ENCODE assay signal across 12 mouse cellular contexts in the genomic region with DNA sequence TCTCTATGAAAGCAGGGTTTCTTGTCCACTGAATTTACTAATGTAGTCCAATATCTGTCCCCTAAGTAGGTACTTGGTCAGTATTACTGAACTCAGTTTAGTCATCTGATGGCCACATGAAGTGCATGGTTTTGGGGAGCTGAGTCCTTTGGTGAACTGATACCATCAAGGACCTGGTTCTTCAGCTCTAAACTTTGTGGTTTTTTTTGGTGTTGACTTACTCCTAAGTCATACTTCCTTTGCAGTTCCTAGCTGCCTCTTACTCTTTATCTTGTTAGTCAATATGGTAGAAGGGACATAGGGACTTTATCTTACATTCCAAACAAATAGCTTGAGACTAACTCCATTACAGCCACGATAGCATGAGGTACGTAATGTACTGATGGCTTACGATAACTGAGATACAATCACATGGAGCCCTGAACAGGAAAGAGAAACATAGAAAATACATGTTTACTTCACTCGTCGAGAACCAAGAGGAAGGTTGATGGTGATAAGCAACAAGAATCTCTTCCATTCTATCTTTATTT.
"Had no signal": no experiment of that assay in that cellular context is flagged by ENCODE, and none has a peak within 500 bp of the region (broad histone marks: within the 10 kb centered on the region; RNA-seq: fewer than 3 reads in every experiment).

No protein-coding gene starts in this region.

- H3K9me3 ChIP-seq: intestine, embryonic 15.5 days; limb, embryonic 15.5 days; megakaryocyte, embryonic 14.5 days; midbrain, embryonic 12.5 days had no signal

- H3K4me2 ChIP-seq: intestine, embryonic 15.5 days; limb, embryonic 15.5 days; midbrain, embryonic 12.5 days had no signal

- H3K27ac ChIP-seq: intestine, embryonic 15.5 days; layer of hippocampus, adult 2 months; limb, embryonic 15.5 days; midbrain, embryonic 12.5 days had no signal

- H3K4me3 ChIP-seq: intestine, embryonic 15.5 days; layer of hippocampus, adult 2 months; limb, embryonic 15.5 days; midbrain, embryonic 12.5 days had no signal

- H3K36me3 ChIP-seq: intestine, embryonic 15.5 days; limb, embryonic 15.5 days; midbrain, embryonic 12.5 days had no signal

- DNase-seq: kidney, adult 18-20 months; kidney, postnatal 10 days; kidney, postnatal 4 days; lung, adult 18-20 months; lung, postnatal 36 days; right cerebral cortex, postnatal 14 days had no signal

- H3K27me3 ChIP-seq: intestine, embryonic 15.5 days; limb, embryonic 15.5 days; megakaryocyte, embryonic 14.5 days; midbrain, embryonic 12.5 days had no signal

- H3K9ac ChIP-seq: intestine, embryonic 15.5 days; limb, embryonic 15.5 days; midbrain, embryonic 12.5 days had no signal

- ATAC-seq: intestine, embryonic 15.5 days; midbrain, embryonic 16.5 days had no signal

- H3K4me1 ChIP-seq: intestine, embryonic 15.5 days; limb, embryonic 15.5 days; midbrain, embryonic 12.5 days had no signal
